Mouse (Mus musculus) heart, embryonic 14.5 days (tissue): Measurements from ENCODE around the gene Tagap. TPM values are rescaled to one million over a fixed set of nuclear protein-coding genes. Genes with fewer than 3 reads are reported as not detected.

ENCODE experiments used
- polyA plus RNA-seq: library from polyadenylated mRNA; unstranded; fragments of >200 nt; fragmentation: Nextera tagmentation; extraction: Ambion mirVana; gene quantifications from 2 replicates; pipeline ENCODE4 v1.2.1, GENCODE M21; 2014

The Tagap gene
- polyA plus RNA-seq, 1 experiment from 2014 or later, result 0.22 TPM

Other genes with a start within 250 kb of the Tagap start
- 16.7 and 17.9 TPM in 2 replicates for gene Fndc1, start 98.7 kb upstream of the Tagap start, polyA plus RNA-seq
- gene Rsph3a, start 19.6 kb downstream of the Tagap start, polyA plus RNA-seq, result 63.5 and 66.0 TPM in 2 replicates
- gene Gm49673, start 221.8 kb downstream of the Tagap start, polyA plus RNA-seq, result not detected in 2 replicates
- gene Rnaset2a, start 222.1 kb downstream of the Tagap start, polyA plus RNA-seq, result 39.7 and 43.1 TPM in 2 replicates
- gene Fgfr1op, start 239.5 kb downstream of the Tagap start, polyA plus RNA-seq, result 24.4 and 27.2 TPM in 2 replicates